Mouse (Mus musculus): ENCODE data around the gene Pax2.

Gene Pax2

GRCm38 (mm10) chr19:44781987-44782386 is 26.1 kb downstream of the Pax2 start:
- no peak for DNase-seq (ENCODE audit: low read depth, low spot score)

- DNase-seq (ENCODE audit: low read depth, low spot score): no peak
Measured at GRCm38 (mm10) chr19:44784391-44784790, 28.5 kb downstream of the Pax2 start.

GRCm38 (mm10) chr19:44788488-44788887 is 32.6 kb downstream of the Pax2 start:
- DNase-seq (ENCODE audit: low read depth, low spot score): no peak

- DNase-seq (ENCODE audit: low read depth, low spot score): no peak
Measured at GRCm38 (mm10) chr19:44791981-44792380, 36.1 kb downstream of the Pax2 start.

GRCm38 (mm10) chr19:44797110-44798060 is 41.5 kb downstream of the Pax2 start:
- DNase-seq (ENCODE audit: low read depth, low spot score): no peak

GRCm38 (mm10) chr19:44798731-44799130 is 42.9 kb downstream of the Pax2 start:
- no peak for DNase-seq (ENCODE audit: low read depth, low spot score)

- DNase-seq (ENCODE audit: low read depth, low spot score): no peak
Measured at GRCm38 (mm10) chr19:44799156-44799555, 43.3 kb downstream of the Pax2 start.

GRCm38 (mm10) chr19:44800327-44800726 is 44.5 kb downstream of the Pax2 start:
- no peak for DNase-seq (ENCODE audit: low read depth, low spot score)

- DNase-seq (ENCODE audit: low read depth, low spot score): peak; percentile 26
Measured at GRCm38 (mm10) chr19:44808734-44809133, 52.9 kb downstream of the Pax2 start.

- DNase-seq (ENCODE audit: low read depth, low spot score): no peak
Measured at GRCm38 (mm10) chr19:44812666-44813429, 57.0 kb downstream of the Pax2 start.

- DNase-seq (ENCODE audit: low read depth, low spot score): no peak
Measured at GRCm38 (mm10) chr19:44815111-44815510, 59.3 kb downstream of the Pax2 start.

- no peak for DNase-seq (ENCODE audit: low read depth, low spot score)
Measured at GRCm38 (mm10) chr19:44817403-44818128, 61.7 kb downstream of the Pax2 start.

- DNase-seq (ENCODE audit: low read depth, low spot score): no peak
Measured at GRCm38 (mm10) chr19:44818676-44819075, 62.8 kb downstream of the Pax2 start.

- no peak for DNase-seq (ENCODE audit: low read depth, low spot score)
Measured at GRCm38 (mm10) chr19:44821581-44821980, 65.7 kb downstream of the Pax2 start.

GRCm38 (mm10) chr19:44822295-44822694 is 66.5 kb downstream of the Pax2 start:
- DNase-seq (ENCODE audit: low read depth, low spot score): no peak

GRCm38 (mm10) chr19:44823657-44824056 is 67.8 kb downstream of the Pax2 start:
- DNase-seq (ENCODE audit: low read depth, low spot score): no peak

- DNase-seq (ENCODE audit: low read depth, low spot score): no peak
Measured at GRCm38 (mm10) chr19:44825216-44825768, 69.4 kb downstream of the Pax2 start.

GRCm38 (mm10) chr19:44825819-44826218 is 70.0 kb downstream of the Pax2 start:
- no peak for DNase-seq (ENCODE audit: low read depth, low spot score)

- DNase-seq (ENCODE audit: low read depth, low spot score): no peak
Measured at GRCm38 (mm10) chr19:44833391-44833790, 77.5 kb downstream of the Pax2 start.

- no peak for DNase-seq (ENCODE audit: low read depth, low spot score)
Measured at GRCm38 (mm10) chr19:44834218-44835041, 78.6 kb downstream of the Pax2 start.

All from WW6 (cell line).